Mouse (Mus musculus) midbrain, embryonic 16.5 days (tissue): ENCODE results near the gene Commd7. TPM values are rescaled to one million over a fixed set of nuclear protein-coding genes. Genes with fewer than 3 reads are reported as not detected.

Experiments used
- ATAC-seq: fragments of 200-750 bp; cut with Nextera tagmentation; 2 replicates; pipeline ENCODE4 v1.8.0; 2017; ENCODE audit warnings: moderate TSS enrichment
- H3K27ac ChIP-seq: fragments of 300-500 bp; sonication (generic); 2 replicates; pipeline ENCODE4 v1.5.1; 2014; ENCODE audit warnings: mild to moderate bottlenecking, low read length, mixed read lengths
- H3K27me3 ChIP-seq: fragments of 300-500 bp; sonication (generic); 2 replicates; pipeline ENCODE4 v1.6.1; 2014; ENCODE audit warnings: low read depth, low read length, mixed read lengths; ENCODE audit not compliant: control insufficient read depth, insufficient read depth
- H3K36me3 ChIP-seq: fragments of 300-500 bp; sonication (generic); 2 replicates; pipeline ENCODE4 v1.6.1; 2014; ENCODE audit warnings: mild to moderate bottlenecking, low read length, moderate library complexity, mixed read lengths; ENCODE audit not compliant: control insufficient read depth, insufficient read depth
- H3K4me1 ChIP-seq: fragments of 300-500 bp; sonication (generic); 2 replicates; pipeline ENCODE4 v1.6.1; 2014; ENCODE audit warnings: mild to moderate bottlenecking, low read length, mixed read lengths; ENCODE audit not compliant: control insufficient read depth, insufficient read depth
- H3K4me2 ChIP-seq: fragments of 300-500 bp; sonication (generic); 2 replicates; pipeline ENCODE4 v1.6.1; 2014; ENCODE audit warnings: mild to moderate bottlenecking, low read length, mixed read lengths
- H3K4me3 ChIP-seq: fragments of 300-500 bp; sonication (generic); 2 replicates; pipeline ENCODE4 v1.5.1; 2014; ENCODE audit warnings: low read depth, mild to moderate bottlenecking, low read length, moderate library complexity, mixed read lengths
- H3K9ac ChIP-seq: fragments of 300-500 bp; sonication (generic); 2 replicates; pipeline ENCODE4 v1.6.1; 2014; ENCODE audit warnings: low read depth, low read length, mixed read lengths
- H3K9me3 ChIP-seq: fragments of 300-500 bp; sonication (generic); replicated peaks from 2 replicates; pipeline ENCODE4 v1.6.1; 2014; ENCODE audit warnings: mild to moderate bottlenecking, low read length, mixed read lengths; ENCODE audit not compliant: control insufficient read depth, poor library complexity, severe bottlenecking
- WGBS: fragments of 180-500 bp; shearing (Covaris S2); extraction: QIAGEN DNeasy Blood & Tissue Kit; methylation state at CpG from one replicate; pipeline ENCODE4 v1.1.7; 2014; 5-methylcytosine and 5-hydroxymethylcytosine counted together
- polyA plus RNA-seq: library from polyadenylated mRNA; unstranded; fragments of >200 nt; fragmentation: Nextera tagmentation; extraction: Ambion mirVana; gene quantifications from 2 replicates; pipeline ENCODE4 v1.2.1, GENCODE M21; 2015

Gene Commd7
- polyA plus RNA-seq, 1 experiment from 2014 or later = 102 TPM

- no peaks in the 10 kb centered on the region for H3K9me3 ChIP-seq
- no peak overlapping the region for H3K4me3 ChIP-seq
These were observed 20.8 kb downstream of the Commd7 start for GRCm38 (mm10) chr2:153611743-153612142.

GRCm38 (mm10) chr2:153611241-153611630 lies 21.3 kb downstream of the Commd7 start:
- ATAC-seq = no peak
- Histone ChIP-seq H3K9ac (peak overlapping the region; percentile 53; the same call in 1 of the 2 replicates), H3K9me3 (no peaks in the 10 kb centered on the region), H3K36me3 (no peaks in the 10 kb centered on the region), H3K4me2 (no peak overlapping the region), H3K4me1 (peaks cover 21% of the 10 kb centered on the region), H3K4me3 (no peak overlapping the region), H3K27ac (peak overlapping the region; percentile 77), H3K27me3 (no peaks in the 10 kb centered on the region)
- WGBS = 60% methylated on average over 7 of the region's 7 CpGs

More at GRCm38 (mm10) chr2:153611743-153612142, 20.8 kb downstream of the Commd7 start:
- no peak overlapping the region for H3K9ac ChIP-seq
- H3K36me3 ChIP-seq = no peaks in the 10 kb centered on the region
- H3K27ac ChIP-seq = no peak overlapping the region
- WGBS = 100% methylated on average over 1 of the region's 1 CpGs
- H3K4me1 ChIP-seq = peaks cover 21% of the 10 kb centered on the region
- H3K27me3 ChIP-seq = no peaks in the 10 kb centered on the region
- ATAC-seq = no peak
- H3K4me2 ChIP-seq = no peak overlapping the region

GRCm38 (mm10) chr2:153610426-153611240 lies 21.9 kb downstream of the Commd7 start:
- H3K4me2 ChIP-seq = 0 out of 2 replicates have a peak overlapping the region, but pooled peaks have one; percentile 14
- peaks cover 21% of the 10 kb centered on the region for H3K4me1 ChIP-seq
- WGBS = 10% methylated on average over 14 of the region's 14 CpGs
- H3K36me3 ChIP-seq = no peaks in the 10 kb centered on the region
- H3K4me3 ChIP-seq = no peak overlapping the region
- peak overlapping the region; percentile 53 for H3K9ac ChIP-seq
- no peaks in the 10 kb centered on the region for H3K27me3 ChIP-seq
- peak; percentile 54 for ATAC-seq
- peak overlapping the region; percentile 77 for H3K27ac ChIP-seq
- no peaks in the 10 kb centered on the region for H3K9me3 ChIP-seq

GRCm38 (mm10) chr2:153609548-153609947 lies 23.0 kb downstream of the Commd7 start:
- H3K27ac ChIP-seq = no peak overlapping the region; the same call in 1 of the 2 replicates
- ATAC-seq = peak; percentile 47; the same call in 1 of the 2 replicates
- WGBS = 5% methylated on average over 9 of the region's 9 CpGs

GRCm38 (mm10) chr2:153609058-153609457 lies 23.5 kb downstream of the Commd7 start:
- H3K27ac ChIP-seq = no peak overlapping the region
- WGBS = 62% methylated on average over 8 of the region's 8 CpGs

More at GRCm38 (mm10) chr2:153609548-153609947, 23.0 kb downstream of the Commd7 start:
- peaks cover 21% of the 10 kb centered on the region for H3K4me1 ChIP-seq
- H3K4me2 ChIP-seq = no peak overlapping the region
- H3K9ac ChIP-seq = no peak overlapping the region
- no peak overlapping the region for H3K4me3 ChIP-seq
- H3K27me3 ChIP-seq = no peaks in the 10 kb centered on the region
- no peaks in the 10 kb centered on the region for H3K9me3 ChIP-seq
- no peaks in the 10 kb centered on the region for H3K36me3 ChIP-seq

GRCm38 (mm10) chr2:153607870-153608515 lies 24.6 kb downstream of the Commd7 start:
- Histone ChIP-seq H3K27ac (no peak overlapping the region), H3K4me3 (no peak overlapping the region), H3K9ac (no peak overlapping the region), H3K4me1 (peaks cover 20% of the 10 kb centered on the region), H3K9me3 (no peaks in the 10 kb centered on the region), H3K4me2 (no peak overlapping the region), H3K36me3 (no peaks in the 10 kb centered on the region), H3K27me3 (no peaks in the 10 kb centered on the region)
- ATAC-seq = no peak
- WGBS = 79% methylated on average over 13 of the region's 13 CpGs

More at GRCm38 (mm10) chr2:153609058-153609457, 23.5 kb downstream of the Commd7 start:
- H3K36me3 ChIP-seq = no peaks in the 10 kb centered on the region
- H3K9ac ChIP-seq = no peak overlapping the region
- H3K4me1 ChIP-seq = peaks cover 21% of the 10 kb centered on the region
- H3K4me2 ChIP-seq = no peak overlapping the region
- H3K27me3 ChIP-seq = no peaks in the 10 kb centered on the region
- no peaks in the 10 kb centered on the region for H3K9me3 ChIP-seq
- H3K4me3 ChIP-seq = no peak overlapping the region
- ATAC-seq = no peak

GRCm38 (mm10) chr2:153606421-153606820 lies 26.2 kb downstream of the Commd7 start:
- ATAC-seq = no peak
- 74% methylated on average over 3 of the region's 3 CpGs for WGBS
- Histone ChIP-seq H3K36me3 (no peaks in the 10 kb centered on the region), H3K4me2 (no peak overlapping the region), H3K9ac (no peak overlapping the region), H3K4me3 (no peak overlapping the region), H3K27ac (no peak overlapping the region), H3K27me3 (no peaks in the 10 kb centered on the region), H3K4me1 (peaks cover 18% of the 10 kb centered on the region), H3K9me3 (no peaks in the 10 kb centered on the region)

- WGBS = 44% methylated on average over 4 of the region's 4 CpGs
- Histone ChIP-seq H3K4me1 (peaks cover 10% of the 10 kb centered on the region; the same call in 1 of the 2 replicates), H3K27ac (no peak overlapping the region), H3K27me3 (no peaks in the 10 kb centered on the region), H3K4me2 (no peak overlapping the region), H3K36me3 (no peaks in the 10 kb centered on the region), H3K4me3 (no peak overlapping the region), H3K9me3 (no peaks in the 10 kb centered on the region), H3K9ac (no peak overlapping the region)
- ATAC-seq = no peak
These were observed 28.9 kb downstream of the Commd7 start for GRCm38 (mm10) chr2:153603724-153604123.
